Mouse (Mus musculus): Measurements from ENCODE around the gene Mknk2. TPM values are rescaled to one million over a fixed set of nuclear protein-coding genes. Genes with fewer than 3 reads are reported as not detected.
"Not testable (repeated sequence)": the region's sequence is repeated elsewhere in the genome, so short reads cannot be mapped to it uniquely, and the experiment has no call there.

The Mknk2 gene
- total RNA-seq, 1 experiment from 2014 or later: 226 TPM

- DNase-seq: not testable (repeated sequence)
Measured at GRCm38 (mm10) chr10:80649910-80650309, 28.0 kb downstream of the Mknk2 start.

- no peak for DNase-seq
Measured at GRCm38 (mm10) chr10:80646936-80647335, 31.0 kb downstream of the Mknk2 start.

- no peak for DNase-seq
Measured at GRCm38 (mm10) chr10:80635345-80635744, 42.6 kb downstream of the Mknk2 start.

GRCm38 (mm10) chr10:80628925-80629324, 49.0 kb downstream of the Mknk2 start:
- no peak for DNase-seq

GRCm38 (mm10) chr10:80627685-80628084, 50.2 kb downstream of the Mknk2 start:
- peak; percentile 65 for DNase-seq

GRCm38 (mm10) chr10:80625764-80626163, 52.1 kb downstream of the Mknk2 start:
- DNase-seq: no peak

GRCm38 (mm10) chr10:80623457-80624191, 54.3 kb downstream of the Mknk2 start:
- peak; percentile 83 for DNase-seq

- DNase-seq: peak; percentile 77
Measured at GRCm38 (mm10) chr10:80622661-80623456, 55.1 kb downstream of the Mknk2 start, which contains the start of gene Csnk1g2. Gene Csnk1g2, plus strand, starts transcription at chr10:80622838.

- peak; percentile 99 for DNase-seq
Measured at GRCm38 (mm10) chr10:80621940-80622660, 55.8 kb downstream of the Mknk2 start.

- DNase-seq: no peak
Measured at GRCm38 (mm10) chr10:80621690-80621939, 56.3 kb downstream of the Mknk2 start.

GRCm38 (mm10) chr10:80620796-80621689, 56.9 kb downstream of the Mknk2 start:
- no peak for DNase-seq

- no peak for DNase-seq
Measured at GRCm38 (mm10) chr10:80620365-80620764, 57.5 kb downstream of the Mknk2 start.

- no peak for DNase-seq
Measured at GRCm38 (mm10) chr10:80619465-80620244, 58.3 kb downstream of the Mknk2 start.

- peak; percentile 72 for DNase-seq
Measured at GRCm38 (mm10) chr10:80618181-80618580, 59.7 kb downstream of the Mknk2 start.

Other genes with a start within 250 kb of the Mknk2 start
- 54.4 and 61.8 TPM in 2 replicates for gene Tcf3, start 244.5 kb downstream of the Mknk2 start, total RNA-seq (2021)
- not detected in 2 replicates for gene Onecut3, start 183.3 kb downstream of the Mknk2 start, total RNA-seq (2021)
- gene Atp8b3, start 139.0 kb downstream of the Mknk2 start, total RNA-seq (2021): 0.19 TPM in 2 replicates
- 40.9 and 46.4 TPM in 2 replicates for gene Rexo1, start 116.6 kb downstream of the Mknk2 start, total RNA-seq (2021)
- gene Klf16, start 100.8 kb downstream of the Mknk2 start, total RNA-seq (2021): 10.1 and 11.6 TPM in 2 replicates
- 97.7 and 98.7 TPM in 2 replicates for gene Abhd17a, start 87.8 kb downstream of the Mknk2 start, total RNA-seq (2021)
- 44.2 and 50.5 TPM in 2 replicates for gene Scamp4, start 75.2 kb downstream of the Mknk2 start, total RNA-seq (2021)
- 3.1 and 4.9 TPM in 2 replicates for gene Adat3, start 75.2 kb downstream of the Mknk2 start, total RNA-seq (2021)
- 1.6 and 2.5 TPM in 2 replicates for gene Gm49322, start 72.1 kb downstream of the Mknk2 start, total RNA-seq (2021)
- 105 and 108 TPM in 2 replicates for gene Csnk1g2, start 55.3 kb downstream of the Mknk2 start, total RNA-seq (2021)
- gene Btbd2, start 21.0 kb downstream of the Mknk2 start, total RNA-seq (2021): 53.5 and 58.0 TPM in 2 replicates
- 12.8 and 24.1 TPM in 2 replicates for gene Mob3a, start 23.9 kb upstream of the Mknk2 start, total RNA-seq (2021)
- gene Izumo4, start 24.1 kb upstream of the Mknk2 start, total RNA-seq (2021): 12.1 and 12.6 TPM in 2 replicates
- 80.3 and 85.6 TPM in 2 replicates for gene Ap3d1, start 64.2 kb upstream of the Mknk2 start, total RNA-seq (2021)
- 82.3 and 90.7 TPM in 2 replicates for gene Dot1l, start 77.1 kb upstream of the Mknk2 start, total RNA-seq (2021)
- gene Sf3a2, start 120.1 kb upstream of the Mknk2 start, total RNA-seq (2021): 47.6 and 52.2 TPM in 2 replicates
- gene Plekhj1, start 120.5 kb upstream of the Mknk2 start, total RNA-seq (2021): 59.5 and 71.1 TPM in 2 replicates
- 0.74 and 0.94 TPM in 2 replicates for gene Amh, start 127.1 kb upstream of the Mknk2 start, total RNA-seq (2021)
- gene Jsrp1, start 135.4 kb upstream of the Mknk2 start, total RNA-seq (2021): 2.8 and 3.1 TPM in 2 replicates
- 734 and 741 TPM in 2 replicates for gene Oaz1, start 148.5 kb upstream of the Mknk2 start, total RNA-seq (2021)
- gene Lingo3, start 165.9 kb upstream of the Mknk2 start, total RNA-seq (2021): 1.0 and 1.2 TPM in 2 replicates
- 35.1 and 43.3 TPM in 2 replicates for gene Lsm7, start 177.1 kb upstream of the Mknk2 start, total RNA-seq (2021)
- gene Sppl2b, start 177.2 kb upstream of the Mknk2 start, total RNA-seq (2021): 30.5 and 33.0 TPM in 2 replicates
- 0.11 TPM in 1 of 2 replicates, not detected in the other for gene Tmprss9, start 193.7 kb upstream of the Mknk2 start, total RNA-seq (2021)
- 252 and 257 TPM in 2 replicates for gene Timm13, start 222.9 kb upstream of the Mknk2 start, total RNA-seq (2021)
- 14.9 and 15.8 TPM in 2 replicates for gene Lmnb2, start 240.1 kb upstream of the Mknk2 start, total RNA-seq (2021)

All from adrenal gland, postnatal 14 days (tissue).